Mouse (Mus musculus) small intestine, adult 2 months (tissue): Measurements from ENCODE around the gene Fadd. TPM values are rescaled to one million over a fixed set of nuclear protein-coding genes. Genes with fewer than 3 reads are reported as not detected.

Experiments
- H3K27ac ChIP-seq: fragments of 200-500 bp; 2 replicates; pipeline ENCODE4 v1.5.1; 2012; ENCODE audit warnings: low read depth, low read length, control low read depth, inconsistent platforms; ENCODE audit not compliant: insufficient read depth
- H3K27me3 ChIP-seq: fragments of 200-500 bp; 2 replicates; pipeline ENCODE4 v1.6.1; 2012; ENCODE audit warnings: mild to moderate bottlenecking, moderate library complexity, low read length, inconsistent platforms; ENCODE audit not compliant: control insufficient read depth, insufficient read depth
- H3K36me3 ChIP-seq: fragments of 200-500 bp; 2 replicates; pipeline ENCODE4 v1.6.1; 2012; ENCODE audit warnings: mild to moderate bottlenecking, low read length, control low read depth, inconsistent platforms; ENCODE audit not compliant: control insufficient read depth, insufficient read depth
- H3K4me1 ChIP-seq: fragments of 200-500 bp; 2 replicates; pipeline ENCODE4 v1.6.1; 2012; ENCODE audit warnings: low read length, inconsistent platforms, mixed read lengths; ENCODE audit not compliant: control insufficient read depth, insufficient read depth, insufficient read length
- H3K4me3 ChIP-seq: fragments of 200-500 bp; 2 replicates; pipeline ENCODE4 v1.5.1; 2012; ENCODE audit warnings: low read depth, mild to moderate bottlenecking, control low read depth, inconsistent platforms, low read length, moderate library complexity
- CTCF ChIP-seq: fragments of 200-500 bp; IDR thresholded peaks from 2 replicates; pipeline ENCODE4 v1.5.1; 2012; ENCODE audit warnings: low read depth, mild to moderate bottlenecking, control low read depth, inconsistent platforms, low read length, moderate library complexity, mixed read lengths; ENCODE audit not compliant: insufficient replicate concordance, insufficient read length; ENCODE audit errors: extremely low read depth
- POLR2A ChIP-seq: fragments of 200-500 bp; IDR thresholded peaks from 2 replicates; pipeline ENCODE4 v1.6.1; 2012; ENCODE audit warnings: low read depth, mild to moderate bottlenecking, control low read depth, inconsistent platforms, low read length, moderate library complexity
- WGBS: fragments of 180-500 bp; shearing (Covaris S2); methylation state at CpG from one replicate; pipeline ENCODE4 v1.1.7; 2018; 5-methylcytosine and 5-hydroxymethylcytosine counted together
- polyA plus RNA-seq: library from polyadenylated mRNA; depleted of rRNA; stranded (reverse); fragments of >200 nt; gene quantifications from 2 replicates; pipeline ENCODE4 v1.2.3, GENCODE M21; 2012

The Fadd gene
- polyA plus RNA-seq, 1 experiment = 16.7 TPM

GRCm38 (mm10) chr7:144604735-144605134, 22.5 kb upstream of the Fadd start:
- TF ChIP-seq POLR2A (no peak), CTCF (no peak)
- H3K27ac ChIP-seq = 0 out of 2 replicates have a peak overlapping the region, but pooled peaks have one; percentile 9
- peaks cover 16% of the 10 kb centered on the region; the same call in 1 of the 2 replicates for H3K4me1 ChIP-seq
- H3K4me3 ChIP-seq = no peak overlapping the region
- H3K36me3 ChIP-seq = no peaks in the 10 kb centered on the region
- 16% methylated on average over 4 of the region's 4 CpGs for WGBS
- H3K27me3 ChIP-seq = no peaks in the 10 kb centered on the region

GRCm38 (mm10) chr7:144604291-144604690, 22.0 kb upstream of the Fadd start:
- TF ChIP-seq CTCF = no peak
- TF ChIP-seq POLR2A = no peak
- 82% methylated on average over 2 of the region's 2 CpGs for WGBS
- no peak overlapping the region for H3K4me3 ChIP-seq
- 0 out of 2 replicates have a peak overlapping the region, but pooled peaks have one; percentile 9 for H3K27ac ChIP-seq
- no peaks in the 10 kb centered on the region for H3K27me3 ChIP-seq
- H3K4me1 ChIP-seq = peaks cover 16% of the 10 kb centered on the region; the same call in 1 of the 2 replicates
- H3K36me3 ChIP-seq = no peaks in the 10 kb centered on the region

GRCm38 (mm10) chr7:144600333-144600900, 18.2 kb upstream of the Fadd start:
- Histone ChIP-seq H3K4me1 (peaks cover 10% of the 10 kb centered on the region; the same call in 1 of the 2 replicates), H3K36me3 (no peaks in the 10 kb centered on the region), H3K27ac (no peak overlapping the region), H3K4me3 (no peak overlapping the region), H3K27me3 (no peaks in the 10 kb centered on the region)
- TF ChIP-seq POLR2A (no peak), CTCF (no peak)
- WGBS = 80% methylated on average over 6 of the region's 6 CpGs

GRCm38 (mm10) chr7:144589508-144589907, 7.2 kb upstream of the Fadd start:
- Histone ChIP-seq H3K4me1 (no peaks in the 10 kb centered on the region), H3K36me3 (no peaks in the 10 kb centered on the region), H3K27ac (no peak overlapping the region), H3K27me3 (no peaks in the 10 kb centered on the region), H3K4me3 (no peak overlapping the region)
- TF ChIP-seq CTCF = no peak
- TF ChIP-seq POLR2A = no peak
- 81% methylated on average over 3 of the region's 3 CpGs for WGBS

GRCm38 (mm10) chr7:144587291-144587690, 5.0 kb upstream of the Fadd start:
- Histone ChIP-seq H3K36me3 (no peaks in the 10 kb centered on the region), H3K27me3 (no peaks in the 10 kb centered on the region), H3K4me3 (no peak overlapping the region), H3K4me1 (no peaks in the 10 kb centered on the region), H3K27ac (no peak overlapping the region)
- WGBS = 43% methylated on average over 2 of the region's 2 CpGs
- TF ChIP-seq POLR2A (no peak), CTCF (peak; percentile 56; the same call in 1 of the 2 replicates)

- Histone ChIP-seq H3K36me3 (no peaks in the 10 kb centered on the region), H3K4me1 (peaks cover 6% of the 10 kb centered on the region), H3K27ac (no peak overlapping the region), H3K4me3 (no peak overlapping the region), H3K27me3 (no peaks in the 10 kb centered on the region)
- 26% methylated on average over 6 of the region's 6 CpGs for WGBS
- TF ChIP-seq CTCF = peak; percentile 97
- TF ChIP-seq POLR2A = no peak
Observed at GRCm38 (mm10) chr7:144585648-144586047, 3.4 kb upstream of the Fadd start.

GRCm38 (mm10) chr7:144583619-144584018, 1.4 kb upstream of the Fadd start:
- Histone ChIP-seq H3K27ac (no peak overlapping the region), H3K36me3 (peaks cover 8% of the 10 kb centered on the region), H3K27me3 (no peaks in the 10 kb centered on the region), H3K4me3 (no peak overlapping the region), H3K4me1 (peaks cover 17% of the 10 kb centered on the region)
- peak; percentile 38; the same call in 1 of the 2 replicates for TF ChIP-seq CTCF
- no peak for TF ChIP-seq POLR2A
- 11% methylated on average over 4 of the region's 4 CpGs for WGBS
